Mouse (Mus musculus) thymus, adult 2 months (tissue): ENCODE measurements around the gene Mfsd6l.

Experiments
- CTCF ChIP-seq: fragments of 200-500 bp; IDR thresholded peaks from 2 replicates; pipeline ENCODE4 v1.5.1; 2012; ENCODE audit warnings: mild to moderate bottlenecking, control low read depth, low read length, moderate library complexity, borderline replicate concordance; ENCODE audit not compliant: control insufficient read depth, poor library complexity, insufficient read depth; ENCODE audit errors: extremely low read depth
- POLR2A ChIP-seq: fragments of 200-500 bp; IDR thresholded peaks from 2 replicates; pipeline ENCODE4 v1.6.1; 2012; ENCODE audit warnings: mild to moderate bottlenecking, low read length, control low read depth, moderate library complexity; ENCODE audit not compliant: control insufficient read depth, poor library complexity, insufficient read depth; ENCODE audit errors: extremely low read depth

GRCm38 (mm10) chr11:68555918-68556584, at the start of gene Mfsd6l:
- TF ChIP-seq CTCF (no peak), POLR2A (no peak)
